Mouse (Mus musculus) brain, embryonic 14.5 days (tissue): ENCODE data around the gene Zc2hc1c. TPM values are rescaled to one million over a fixed set of nuclear protein-coding genes. Genes with fewer than 3 reads are reported as not detected.

Experiments used
- DNase-seq: peaks from one replicate; pipeline ENCODE4 v3.0.0-alpha.2; 2011; ENCODE audit warnings: low read depth
- CTCF ChIP-seq: fragments of 200-500 bp; IDR thresholded peaks from 2 replicates; pipeline ENCODE4 v1.5.1; 2012; ENCODE audit warnings: inconsistent platforms, mild to moderate bottlenecking, moderate library complexity, borderline replicate concordance; ENCODE audit not compliant: insufficient read depth, insufficient read length; ENCODE audit errors: extremely low read depth
- POLR2A ChIP-seq: fragments of 200-500 bp; IDR thresholded peaks from 2 replicates; pipeline ENCODE4 v1.6.1; 2012; ENCODE audit warnings: mild to moderate bottlenecking, inconsistent platforms, borderline replicate concordance; ENCODE audit not compliant: poor library complexity, insufficient read depth, insufficient read length, severe bottlenecking; ENCODE audit errors: extremely low read depth
- polyA plus RNA-seq: library from polyadenylated mRNA; depleted of rRNA; stranded (reverse); fragments of >200 nt; gene quantifications from 2 replicates; pipeline ENCODE4 v1.2.3, GENCODE M21; 2012; rRNA removed

Zc2hc1c gene
- polyA plus RNA-seq, result 0.66 and 0.92 TPM in 2 replicates

- peak; percentile 93 for DNase-seq
- no peak for TF ChIP-seq POLR2A
- no peak for TF ChIP-seq CTCF
Measured at GRCm38 (mm10) chr12:85288486-85289156, at the start of gene Zc2hc1c. Gene Zc2hc1c (plus strand): TSS chr12:85288591.

- no peak for DNase-seq
- TF ChIP-seq POLR2A (no peak), CTCF (no peak)
Measured at GRCm38 (mm10) chr12:85252083-85252482, 36.3 kb upstream of the Zc2hc1c start.

- DNase-seq, result no peak
- TF ChIP-seq CTCF, result no peak
- TF ChIP-seq POLR2A, result no peak
Measured at GRCm38 (mm10) chr12:85256074-85256751, 32.2 kb upstream of the Zc2hc1c start.

GRCm38 (mm10) chr12:85257008-85257639 is 31.3 kb upstream of the Zc2hc1c start:
- DNase-seq, result no peak
- TF ChIP-seq POLR2A, result no peak
- no peak for TF ChIP-seq CTCF

- peak; percentile 65 for DNase-seq
- TF ChIP-seq POLR2A (no peak), CTCF (no peak)
Measured at GRCm38 (mm10) chr12:85262489-85262888, 25.9 kb upstream of the Zc2hc1c start.

GRCm38 (mm10) chr12:85263190-85263589 is 25.2 kb upstream of the Zc2hc1c start:
- no peak for DNase-seq
- no peak for TF ChIP-seq CTCF
- TF ChIP-seq POLR2A, result no peak

GRCm38 (mm10) chr12:85264531-85264930 is 23.9 kb upstream of the Zc2hc1c start:
- DNase-seq, result peak; percentile 66
- TF ChIP-seq POLR2A, result no peak
- no peak for TF ChIP-seq CTCF

GRCm38 (mm10) chr12:85264940-85265339 is 23.5 kb upstream of the Zc2hc1c start:
- peak; percentile 8 for DNase-seq
- TF ChIP-seq POLR2A (no peak), CTCF (no peak)

GRCm38 (mm10) chr12:85266248-85266647 is 22.1 kb upstream of the Zc2hc1c start:
- DNase-seq, result no peak
- TF ChIP-seq CTCF (no peak), POLR2A (no peak)

- TF ChIP-seq CTCF (no peak), POLR2A (no peak)
- no peak for DNase-seq
Measured at GRCm38 (mm10) chr12:85269821-85270220, 18.6 kb upstream of the Zc2hc1c start.

GRCm38 (mm10) chr12:85270319-85270718 is 18.1 kb upstream of the Zc2hc1c start, which contains the start of gene Mlh3:
Gene Mlh3 (minus strand): TSS chr12:85270599.
- TF ChIP-seq POLR2A (peak; percentile 30; the same call in 1 of the 2 replicates), CTCF (peak; percentile 44; the same call in 1 of the 2 replicates)
- DNase-seq, result peak; percentile 96
